Mouse (Mus musculus): Measurements from ENCODE around the gene Gm45808.

The Gm45808 gene

GRCm38 (mm10) chr7:45486761-45487415 is at the start of gene Gm45808:
TSS of gene Gm45808 (minus strand) at chr7:45486811.
- in situ Hi-C loops (cut with MboI; ENCODE audit: unreplicated experiment in 2 of 2): no loop called here

- in situ Hi-C loops (cut with MboI; ENCODE audit: unreplicated experiment in 2 of 2): no loop called here
Observed at GRCm38 (mm10) chr7:45535676-45536075, 49.1 kb upstream of the Gm45808 start.

DNA sequence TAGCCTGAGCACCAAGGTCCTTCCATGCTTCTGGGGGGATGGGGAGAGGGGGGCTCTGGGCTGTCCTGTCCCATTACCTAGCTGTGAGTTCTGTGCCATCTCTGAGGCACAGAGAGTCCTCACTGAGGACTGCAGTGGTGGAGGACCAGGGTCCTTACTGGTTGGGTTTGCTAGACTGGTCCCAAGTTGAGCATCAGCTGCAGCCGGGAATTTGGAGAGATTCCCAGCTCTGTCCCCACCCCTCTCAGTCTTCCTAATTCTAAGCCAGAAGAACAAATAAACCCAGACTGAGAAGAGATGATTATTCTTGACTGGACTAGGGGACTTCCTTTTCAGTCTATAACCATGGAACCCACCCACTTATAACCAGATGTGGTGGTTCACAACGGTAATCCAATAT is 44.0 kb upstream of the Gm45808 start:
- in situ Hi-C loops (cut with MboI; ENCODE audit: unreplicated experiment in 2 of 2): no loop called here

DNA sequence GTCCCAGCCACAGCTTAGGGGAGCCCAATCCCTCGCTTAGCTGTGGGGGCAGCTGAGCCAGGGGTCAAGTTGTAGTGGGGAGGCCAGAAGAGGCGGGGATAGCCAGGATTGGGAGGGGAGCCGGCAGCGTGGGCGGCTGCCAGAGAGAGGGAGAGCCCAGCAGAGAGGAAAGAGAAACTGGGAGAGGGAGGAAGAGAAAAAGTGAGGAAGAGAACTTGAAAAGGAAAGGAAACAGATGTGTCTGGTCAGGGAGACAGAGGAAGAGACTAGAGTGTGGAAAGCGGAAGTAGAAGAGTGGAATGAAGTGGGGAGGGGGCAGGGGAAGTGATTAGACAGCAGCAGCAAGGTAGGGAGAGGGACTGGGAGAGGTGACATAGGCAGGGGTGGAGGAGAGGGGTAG is 42.9 kb upstream of the Gm45808 start:
- in situ Hi-C loops (cut with MboI; ENCODE audit: unreplicated experiment in 2 of 2): loop anchor here in 1 of 2 experiments (5.0 kb wide), 1 partner anchor 52 kb away; no protein-coding TSS in a partner anchor

GRCm38 (mm10) chr7:45527169-45527568 is 40.6 kb upstream of the Gm45808 start:
- in situ Hi-C loops (cut with MboI; ENCODE audit: unreplicated experiment in 2 of 2): loop anchor here in 1 of 2 experiments (5.0 kb wide), 1 partner anchor 50 kb away; no protein-coding TSS in a partner anchor

DNA sequence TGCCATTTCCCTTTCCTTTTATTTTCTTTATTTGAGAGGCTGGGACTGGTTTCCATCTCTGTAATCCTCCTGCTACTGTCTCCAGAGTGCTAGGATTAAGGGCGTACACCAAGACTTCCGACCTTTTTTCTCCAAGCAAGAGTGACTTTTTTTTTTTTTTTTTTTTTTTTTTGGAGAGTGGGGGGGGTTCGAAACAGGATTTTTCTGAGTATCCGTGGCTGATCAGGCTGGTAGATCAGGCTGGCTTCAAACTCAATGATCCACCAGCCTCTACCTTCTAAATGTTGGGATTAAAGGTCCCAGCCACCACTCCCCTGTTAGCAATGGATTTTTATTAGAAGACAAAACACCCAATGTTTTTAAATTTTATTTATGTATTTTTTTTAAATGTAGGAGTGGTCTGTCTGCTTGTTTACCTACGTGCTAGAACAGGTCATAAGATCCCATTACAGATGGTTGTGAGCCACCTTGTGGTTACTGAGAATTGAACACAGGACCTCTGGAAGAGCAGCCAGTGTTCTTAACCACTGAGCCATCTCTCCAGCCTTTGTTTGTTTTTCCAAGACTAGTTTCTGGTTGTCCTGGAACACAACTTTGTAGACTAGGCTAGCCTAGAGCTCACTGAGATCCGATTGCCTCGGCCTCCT is 40.0 kb upstream of the Gm45808 start:
- in situ Hi-C loops (cut with MboI; ENCODE audit: unreplicated experiment in 2 of 2): loop anchor here in 1 of 2 experiments (5.0 kb wide), 1 partner anchor 49 kb away; no protein-coding TSS in a partner anchor

- in situ Hi-C loops (cut with MboI; ENCODE audit: unreplicated experiment in 2 of 2): loop anchor here in 1 of 2 experiments (5.0 kb wide), 1 partner anchor 49 kb away; no protein-coding TSS in a partner anchor
Observed at GRCm38 (mm10) chr7:45525809-45526473, 39.3 kb upstream of the Gm45808 start, which contains the start of the genes Ppp1r15a and Plekha4. TSS of gene Ppp1r15a (minus strand) at chr7:45526268. TSS of gene Plekha4 (plus strand) at chr7:45526330.

GRCm38 (mm10) chr7:45524841-45525621 is 38.4 kb upstream of the Gm45808 start:
- in situ Hi-C loops (cut with MboI; ENCODE audit: unreplicated experiment in 2 of 2): loop anchor here in 1 of 2 experiments (5.0 to 25.0 kb wide), 2 partner anchors 48 to 1312 kb away; partner anchors contain the start of gene Ldha

DNA sequence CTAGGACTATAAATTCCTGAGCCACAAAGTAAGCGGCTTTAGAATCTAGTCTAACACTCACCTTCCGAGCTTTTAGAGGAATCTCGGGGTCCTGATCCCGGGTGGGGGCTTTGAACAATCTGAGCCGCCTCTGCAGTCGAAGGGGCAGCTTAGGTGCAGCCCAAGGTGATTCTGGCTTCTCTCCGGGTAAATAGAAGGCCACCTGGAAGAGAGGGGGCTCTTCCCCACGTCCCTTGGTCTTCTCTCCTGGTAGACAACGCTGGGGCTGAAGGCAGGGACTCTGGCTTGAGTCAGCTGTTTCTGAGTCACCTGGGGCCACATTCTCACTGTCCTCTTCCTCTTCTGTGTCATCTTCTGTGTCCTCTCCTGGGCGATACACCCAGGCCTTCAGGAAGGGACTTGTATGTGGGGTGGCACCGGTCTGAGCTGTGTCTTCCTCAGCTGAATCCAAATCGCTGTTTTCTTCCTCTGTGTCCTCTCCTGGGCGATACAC is 37.1 kb upstream of the Gm45808 start:
- in situ Hi-C loops (cut with MboI; ENCODE audit: unreplicated experiment in 2 of 2): loop anchor here in 1 of 2 experiments (25.0 kb wide), 1 partner anchor 1314 kb away; the partner anchor contains the start of gene Ldha

- in situ Hi-C loops (cut with MboI; ENCODE audit: unreplicated experiment in 2 of 2): loop anchor here in 1 of 2 experiments (25.0 kb wide), 1 partner anchor 1314 kb away; the partner anchor contains the start of gene Ldha
Observed at GRCm38 (mm10) chr7:45522957-45523676, 36.5 kb upstream of the Gm45808 start.

DNA sequence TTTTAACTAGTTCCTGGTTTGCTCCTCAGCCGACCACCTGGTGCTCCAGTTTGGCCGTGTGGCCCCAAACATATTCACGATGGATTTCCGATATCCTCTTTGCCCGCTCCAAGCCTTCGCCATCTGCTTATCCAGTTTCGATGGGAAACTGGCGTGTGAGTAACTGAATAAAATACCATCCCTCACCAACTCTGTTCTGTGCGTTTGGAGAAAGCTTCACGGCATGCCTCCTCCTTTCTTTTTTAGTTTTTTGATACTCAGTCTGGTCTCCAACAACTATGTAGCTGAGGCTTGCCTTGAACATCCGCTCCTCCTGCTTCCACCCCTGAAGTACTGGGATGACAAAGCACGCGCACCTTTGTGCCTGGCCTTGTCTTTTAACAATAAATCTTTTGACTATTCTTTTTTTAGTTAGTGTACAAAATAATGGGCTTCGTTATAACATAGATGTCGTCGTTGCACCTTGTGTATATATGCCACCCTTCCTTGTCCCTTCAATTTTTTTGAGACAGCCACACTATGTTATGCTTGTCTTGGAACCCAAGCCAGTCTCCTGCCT is 35.7 kb upstream of the Gm45808 start:
- in situ Hi-C loops (cut with MboI; ENCODE audit: unreplicated experiment in 2 of 2): loop anchor here in 1 of 2 experiments (25.0 kb wide), 1 partner anchor 1315 kb away; the partner anchor contains the start of gene Ldha

DNA sequence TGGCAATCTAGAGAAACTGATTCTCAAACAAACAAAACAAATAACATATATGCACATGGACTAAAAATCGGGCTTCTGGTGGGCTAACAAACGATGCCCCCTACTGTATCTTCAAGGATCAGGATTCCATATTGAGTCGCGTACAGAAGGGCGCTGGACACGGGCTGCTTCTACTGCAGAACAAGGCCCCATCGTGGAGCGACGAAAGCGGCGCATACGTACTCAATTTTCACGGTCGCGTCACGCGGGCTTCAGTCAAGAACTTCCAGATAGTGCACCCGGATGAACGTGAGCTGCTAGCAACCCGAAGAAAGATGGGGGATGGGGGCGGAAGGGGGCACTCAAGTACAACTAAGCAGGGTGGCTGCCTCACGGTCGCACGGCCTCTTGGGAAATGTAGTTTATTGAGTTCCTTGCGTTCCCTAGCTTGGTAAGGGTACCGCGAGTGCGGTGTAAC is 35.1 kb upstream of the Gm45808 start:
- in situ Hi-C loops (cut with MboI; ENCODE audit: unreplicated experiment in 2 of 2): loop anchor here in 1 of 2 experiments (25.0 kb wide), 1 partner anchor 1316 kb away; the partner anchor contains the start of gene Ldha

- in situ Hi-C loops (cut with MboI; ENCODE audit: unreplicated experiment in 2 of 2): loop anchor here in 1 of 2 experiments (25.0 kb wide), 1 partner anchor 1317 kb away; the partner anchor contains the start of gene Ldha
Observed at GRCm38 (mm10) chr7:45520605-45521004, 34.0 kb upstream of the Gm45808 start.

GRCm38 (mm10) chr7:45519345-45520120 is 32.9 kb upstream of the Gm45808 start:
- in situ Hi-C loops (cut with MboI; ENCODE audit: unreplicated experiment in 2 of 2): loop anchor here (5.0 to 25.0 kb wide), 3 partner anchors 38 to 1318 kb away; partner anchors contain the start of gene Ldha (in 1 of the 2)

DNA sequence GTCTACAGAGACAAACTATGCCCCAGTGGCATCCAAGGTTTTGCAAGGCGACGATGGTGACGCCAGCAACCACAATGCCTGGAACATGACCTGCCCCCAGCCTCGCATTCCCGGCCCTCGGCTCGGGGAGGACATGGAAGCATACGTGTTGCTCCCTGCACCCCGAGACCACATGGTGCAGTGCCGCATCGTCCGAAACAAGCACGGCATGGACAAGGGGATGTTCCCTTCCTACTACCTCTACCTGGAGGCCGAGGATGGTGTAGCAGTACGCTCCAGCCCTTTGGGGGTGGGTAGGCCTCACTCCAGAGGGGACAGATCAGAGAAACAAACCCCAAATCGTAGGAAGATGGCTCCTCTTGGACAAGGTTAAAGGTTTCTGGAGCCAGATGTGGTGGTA is 32.0 kb upstream of the Gm45808 start:
- in situ Hi-C loops (cut with MboI; ENCODE audit: unreplicated experiment in 2 of 2): loop anchor here (5.0 to 25.0 kb wide), 3 partner anchors 39 to 1319 kb away; partner anchors contain the start of gene Ldha (in 1 of the 2)

GRCm38 (mm10) chr7:45516846-45517245 is 30.2 kb upstream of the Gm45808 start:
- in situ Hi-C loops (cut with MboI; ENCODE audit: unreplicated experiment in 2 of 2): loop anchor here (5.0 to 25.0 kb wide), 3 partner anchors 40 to 1320 kb away; partner anchors contain the start of gene Ldha (in 1 of the 2)

DNA sequence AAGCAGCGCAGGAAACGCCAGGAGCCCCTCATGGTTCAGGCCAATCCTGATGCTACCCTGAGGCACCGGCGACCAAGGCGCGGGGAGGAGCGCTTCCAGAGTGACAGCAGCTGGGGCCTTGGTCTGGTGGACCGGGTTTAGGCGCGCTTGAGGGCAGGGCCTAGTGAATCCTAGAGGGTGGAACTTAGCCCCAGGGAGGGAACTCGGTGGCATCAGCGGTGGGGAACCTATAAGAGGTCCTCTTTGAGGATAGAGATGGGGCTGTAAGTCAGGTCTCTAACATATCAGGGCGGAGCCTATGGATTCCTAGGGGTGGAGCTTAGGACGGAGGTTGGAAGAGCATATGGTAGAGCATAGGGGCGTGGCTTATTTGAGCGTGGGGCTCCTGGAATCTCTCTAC is 28.8 kb upstream of the Gm45808 start:
- in situ Hi-C loops (cut with MboI; ENCODE audit: unreplicated experiment in 2 of 2): loop anchor here (5.0 to 25.0 kb wide), 3 partner anchors 38 to 1322 kb away; partner anchors contain the start of gene Ldha (in 1 of the 2)

Data from v-Abl transformed pro-B cells (cell line).